Mouse (Mus musculus) heart, embryonic 16.5 days (tissue): ENCODE measurements around the gene Gpbar1. TPM values are rescaled to one million over a fixed set of nuclear protein-coding genes. Genes with fewer than 3 reads are reported as not detected.

ENCODE experiments used
- ATAC-seq: fragments of 200-750 bp; cut with Nextera tagmentation; replicated peaks from 2 replicates; pipeline ENCODE4 v1.8.0; 2017; ENCODE audit warnings: moderate number of reproducible peaks; ENCODE audit not compliant: insufficient read depth, low FRiP score; ENCODE audit errors: extremely low read depth
- H3K27ac ChIP-seq: fragments of 300-500 bp; sonication (generic); 2 replicates; pipeline ENCODE4 v1.5.1; 2014; ENCODE audit warnings: mild to moderate bottlenecking, low read length, control low read depth, moderate library complexity
- H3K27me3 ChIP-seq: fragments of 300-500 bp; sonication (generic); 2 replicates; pipeline ENCODE4 v1.6.1; 2014; ENCODE audit warnings: low read length, mixed read lengths; ENCODE audit not compliant: control insufficient read depth, insufficient read depth
- H3K36me3 ChIP-seq: fragments of 300-500 bp; sonication (generic); 2 replicates; pipeline ENCODE4 v1.6.1; 2014; ENCODE audit not compliant: control insufficient read depth, insufficient read depth
- H3K4me1 ChIP-seq: fragments of 300-500 bp; sonication (generic); 2 replicates; pipeline ENCODE4 v1.6.1; 2014; ENCODE audit warnings: low read length, mixed read lengths; ENCODE audit not compliant: control insufficient read depth, insufficient read depth
- H3K4me2 ChIP-seq: fragments of 300-500 bp; sonication (generic); 2 replicates; pipeline ENCODE4 v1.6.1; 2014; ENCODE audit warnings: low read depth, mild to moderate bottlenecking, control low read depth, low read length
- H3K4me3 ChIP-seq: fragments of 300-500 bp; sonication (generic); 2 replicates; pipeline ENCODE4 v1.5.1; 2014; ENCODE audit warnings: mild to moderate bottlenecking, control low read depth, low read length
- H3K9ac ChIP-seq: fragments of 300-500 bp; sonication (generic); 2 replicates; pipeline ENCODE4 v1.6.1; 2014; ENCODE audit warnings: low read length, control low read depth
- H3K9me3 ChIP-seq: fragments of 300-500 bp; sonication (generic); replicated peaks from 2 replicates; pipeline ENCODE4 v1.6.1; 2016; ENCODE audit warnings: low read length; ENCODE audit not compliant: control insufficient read depth
- WGBS: fragments of 180-500 bp; shearing (Covaris S2); extraction: QIAGEN DNeasy Blood & Tissue Kit; methylation state at CpG from one replicate; pipeline ENCODE4 v1.1.7; 2014; 5-methylcytosine and 5-hydroxymethylcytosine counted together
- polyA plus RNA-seq: library from polyadenylated mRNA; unstranded; fragments of >200 nt; fragmentation: Nextera tagmentation; extraction: Ambion mirVana; gene quantifications from 2 replicates; pipeline ENCODE4 v1.2.1, GENCODE M21; 2015

Gene Gpbar1
- polyA plus RNA-seq, 1 experiment from 2014 or later: 0.30 TPM

DNA sequence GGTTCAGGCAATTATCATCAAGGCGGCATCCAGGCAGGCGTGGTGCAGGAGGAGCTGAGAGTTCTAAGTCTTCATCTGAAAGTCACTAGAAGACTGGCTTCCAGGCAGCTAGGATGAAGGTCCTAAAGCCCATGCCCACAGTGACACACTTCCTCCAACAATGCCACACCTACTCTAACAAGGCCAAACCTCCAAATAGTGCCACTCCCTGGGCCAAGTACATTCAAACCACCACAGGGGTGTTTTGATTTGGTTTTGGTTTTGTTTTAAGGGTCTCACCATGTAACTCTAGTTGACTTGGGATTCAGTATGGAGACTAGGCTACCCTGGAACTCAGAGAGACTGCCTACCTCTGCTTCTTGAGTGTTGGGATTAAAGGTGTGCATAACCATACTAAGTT lies 27.2 kb downstream of the Gpbar1 start, which contains the start of gene Tmbim1:
Gene Tmbim1 (minus strand): TSS at position 101 of the 400 bp plus-strand sequence.
- no peaks in the 10 kb centered on the region for H3K27me3 ChIP-seq
- peaks cover 37% of the 10 kb centered on the region for H3K4me1 ChIP-seq
- no peak for ATAC-seq
- H3K27ac ChIP-seq: peak within 1 kb of the TSS; percentile 95
- H3K9me3 ChIP-seq: no peaks in the 10 kb centered on the region
- H3K4me2 ChIP-seq: peak within 1 kb of the TSS; percentile 83
- H3K36me3 ChIP-seq: no peaks in the 10 kb centered on the region
- peak within 1 kb of the TSS; percentile 93 for H3K9ac ChIP-seq
- WGBS: 83% methylated on average over 2 of the region's 2 CpGs
- peak within 1 kb of the TSS; percentile 85 for H3K4me3 ChIP-seq

DNA sequence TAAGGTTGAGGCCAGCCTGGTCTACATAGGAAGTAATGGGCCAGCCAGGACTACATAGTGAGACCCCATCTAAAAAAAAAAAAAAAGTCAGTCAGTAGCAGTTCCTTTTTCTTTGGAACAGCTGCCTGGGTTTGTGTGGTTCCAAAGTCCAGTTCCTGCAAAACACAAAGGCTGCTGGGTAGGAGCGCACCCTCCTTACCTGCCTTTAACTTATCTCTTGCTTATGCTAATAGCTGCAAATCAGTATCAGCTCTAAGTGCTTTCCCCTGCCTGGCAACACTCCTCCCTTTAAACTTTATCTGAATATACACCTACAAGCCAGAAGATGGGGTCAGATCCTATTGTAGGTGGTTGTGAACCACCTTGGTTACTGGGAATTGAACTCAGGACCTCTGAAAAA lies 28.8 kb downstream of the Gpbar1 start:
- Histone ChIP-seq H3K27ac (no peak overlapping the region), H3K4me3 (no peak overlapping the region), H3K27me3 (no peaks in the 10 kb centered on the region), H3K9ac (no peak overlapping the region), H3K9me3 (no peaks in the 10 kb centered on the region), H3K4me1 (peaks cover 30% of the 10 kb centered on the region), H3K4me2 (no peak overlapping the region), H3K36me3 (no peaks in the 10 kb centered on the region)
- WGBS: 94% methylated on average over 1 of the region's 1 CpGs
- no peak for ATAC-seq

GRCm38 (mm10) chr1:74308001-74308964 lies 29.9 kb downstream of the Gpbar1 start:
- H3K27ac ChIP-seq: no peak overlapping the region
- peaks cover 27% of the 10 kb centered on the region for H3K4me1 ChIP-seq
- H3K9me3 ChIP-seq: no peaks in the 10 kb centered on the region
- WGBS: 78% methylated on average over 10 of the region's 10 CpGs
- no peak overlapping the region for H3K4me3 ChIP-seq
- no peaks in the 10 kb centered on the region for H3K36me3 ChIP-seq
- ATAC-seq: no peak
- H3K27me3 ChIP-seq: no peaks in the 10 kb centered on the region
- no peak overlapping the region for H3K9ac ChIP-seq
- H3K4me2 ChIP-seq: no peak overlapping the region

GRCm38 (mm10) chr1:74309767-74310166 lies 31.4 kb downstream of the Gpbar1 start:
- no peaks in the 10 kb centered on the region for H3K27me3 ChIP-seq
- no peak overlapping the region for H3K9ac ChIP-seq
- no peaks in the 10 kb centered on the region for H3K36me3 ChIP-seq
- no peak overlapping the region for H3K4me2 ChIP-seq
- no peaks in the 10 kb centered on the region for H3K9me3 ChIP-seq
- 17% methylated on average over 3 of the region's 3 CpGs for WGBS
- H3K4me1 ChIP-seq: peaks cover 27% of the 10 kb centered on the region
- 0 out of 2 replicates have a peak, but pooled peaks have one; percentile 34 for ATAC-seq
- H3K4me3 ChIP-seq: no peak overlapping the region
- H3K27ac ChIP-seq: peak overlapping the region; percentile 51

DNA sequence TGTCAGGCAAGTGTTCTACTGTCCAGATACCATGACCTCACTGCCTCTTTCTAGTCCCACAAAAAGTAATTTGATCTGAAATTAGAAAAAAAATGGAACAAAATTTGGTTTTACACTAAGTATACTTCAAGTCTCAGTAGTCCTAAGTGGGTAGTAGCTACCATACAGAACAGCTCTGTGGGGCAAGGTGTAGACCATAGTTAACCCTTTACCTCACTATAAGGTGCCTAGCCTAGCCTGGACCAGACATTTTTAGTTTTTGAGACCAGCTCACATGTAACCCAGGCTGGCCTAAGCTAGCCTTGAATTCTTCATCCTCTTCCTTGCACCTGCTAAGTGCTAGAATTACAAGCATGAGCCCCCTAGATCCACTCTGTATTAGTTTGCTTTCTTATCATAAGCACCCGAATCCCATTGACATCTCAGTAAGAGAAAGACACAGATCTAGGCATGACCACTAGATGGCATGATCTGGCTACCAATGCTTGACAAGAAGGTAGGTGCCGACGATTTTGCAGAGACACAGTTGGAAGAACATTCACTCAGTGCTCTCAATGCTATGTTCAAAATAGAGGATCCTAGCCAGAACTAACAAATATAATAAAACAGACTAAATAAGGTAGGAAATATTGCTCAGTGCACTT lies 34.8 kb downstream of the Gpbar1 start:
- no peak overlapping the region for H3K9ac ChIP-seq
- peak overlapping the region; percentile 28; the same call in 1 of the 2 replicates for H3K27ac ChIP-seq
- WGBS: under 1% methylated on average over 3 of the region's 3 CpGs
- no peaks in the 10 kb centered on the region for H3K27me3 ChIP-seq
- H3K4me1 ChIP-seq: peaks cover 26% of the 10 kb centered on the region
- no peak overlapping the region for H3K4me2 ChIP-seq
- peak; percentile 38 for ATAC-seq
- H3K9me3 ChIP-seq: no peaks in the 10 kb centered on the region
- H3K4me3 ChIP-seq: no peak overlapping the region
- no peaks in the 10 kb centered on the region for H3K36me3 ChIP-seq

DNA sequence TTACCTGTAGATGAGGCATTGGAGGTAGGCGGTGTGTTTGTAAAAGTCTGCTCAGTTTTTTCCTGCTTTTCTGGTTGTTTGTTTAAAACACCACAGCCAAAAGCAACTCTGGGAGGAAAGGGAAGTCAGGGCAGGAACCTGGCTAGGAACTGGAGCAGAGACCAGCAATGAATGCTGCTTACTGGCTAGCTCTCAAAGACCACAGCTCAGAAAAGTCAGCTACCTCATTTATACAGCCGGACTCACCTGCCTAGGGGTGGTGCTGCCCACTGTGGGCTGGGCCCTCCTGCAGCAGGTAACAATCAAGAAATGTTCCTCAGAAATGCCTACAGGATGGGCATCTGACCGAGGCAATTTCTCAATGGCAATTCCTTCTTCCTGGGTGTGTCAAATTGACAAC lies 36.4 kb downstream of the Gpbar1 start:
- H3K4me3 ChIP-seq: no peak overlapping the region
- 73% methylated on average over 3 of the region's 3 CpGs for WGBS
- H3K9ac ChIP-seq: no peak overlapping the region
- no peak overlapping the region for H3K27ac ChIP-seq
- peaks cover 19% of the 10 kb centered on the region for H3K4me1 ChIP-seq
- no peaks in the 10 kb centered on the region for H3K36me3 ChIP-seq
- ATAC-seq: no peak
- no peak overlapping the region for H3K4me2 ChIP-seq
- no peaks in the 10 kb centered on the region for H3K9me3 ChIP-seq
- no peaks in the 10 kb centered on the region for H3K27me3 ChIP-seq

GRCm38 (mm10) chr1:74316114-74316827 lies 37.9 kb downstream of the Gpbar1 start:
- 63% methylated on average over 4 of the region's 4 CpGs for WGBS
- no peaks in the 10 kb centered on the region for H3K9me3 ChIP-seq
- no peaks in the 10 kb centered on the region for H3K36me3 ChIP-seq
- no peaks in the 10 kb centered on the region for H3K27me3 ChIP-seq
- H3K4me3 ChIP-seq: no peak overlapping the region
- no peak overlapping the region for H3K9ac ChIP-seq
- ATAC-seq: no peak
- H3K4me2 ChIP-seq: no peak overlapping the region
- peaks cover 21% of the 10 kb centered on the region for H3K4me1 ChIP-seq
- H3K27ac ChIP-seq: no peak overlapping the region

DNA sequence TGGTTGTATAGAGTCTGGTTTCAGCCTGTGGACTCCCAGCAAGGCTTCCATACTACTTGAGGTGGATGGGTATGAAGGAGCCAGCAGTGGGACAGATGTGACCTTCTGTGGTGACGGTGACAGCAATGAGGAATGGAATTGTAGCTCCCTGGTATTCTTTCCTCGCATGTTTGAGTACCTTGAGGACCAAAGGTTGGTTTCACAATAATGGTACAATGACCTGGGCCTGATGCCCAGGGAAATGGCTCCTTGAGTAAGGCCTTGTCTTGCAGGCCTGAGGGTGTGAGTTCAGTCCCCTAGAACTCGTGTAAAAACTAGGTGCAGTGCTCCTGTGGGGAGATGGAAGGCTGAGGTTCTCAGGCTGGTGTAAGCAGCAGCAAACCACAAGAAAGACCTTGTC lies 40.4 kb downstream of the Gpbar1 start:
- no peak overlapping the region for H3K4me3 ChIP-seq
- 93% methylated on average over 3 of the region's 3 CpGs for WGBS
- no peaks in the 10 kb centered on the region for H3K36me3 ChIP-seq
- peaks cover 23% of the 10 kb centered on the region for H3K4me1 ChIP-seq
- no peak overlapping the region for H3K9ac ChIP-seq
- H3K4me2 ChIP-seq: no peak overlapping the region
- H3K9me3 ChIP-seq: no peaks in the 10 kb centered on the region
- H3K27ac ChIP-seq: no peak overlapping the region
- ATAC-seq: no peak
- no peaks in the 10 kb centered on the region for H3K27me3 ChIP-seq
